Mouse (Mus musculus): ENCODE results near the gene Sik2.

DNA sequence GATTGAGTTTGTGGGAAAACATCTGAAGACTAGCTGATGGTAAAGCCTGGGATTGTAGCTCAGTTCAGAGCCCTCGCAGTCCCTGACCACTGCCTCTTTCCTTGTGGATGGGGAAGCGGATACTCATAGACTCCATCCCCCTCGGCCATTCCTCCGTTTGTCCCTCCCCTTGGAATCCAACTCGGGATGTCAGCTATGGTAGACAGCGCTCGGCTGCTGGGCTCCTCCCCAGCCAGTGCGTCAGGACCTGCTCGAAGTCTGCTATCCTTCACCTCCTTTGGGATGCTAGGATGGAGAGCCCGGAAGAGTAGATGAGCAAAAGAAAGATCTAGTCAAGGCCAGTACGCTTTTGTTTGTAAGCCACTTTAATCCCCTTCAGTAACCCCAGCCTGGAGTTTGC lies 158.6 kb downstream of the Sik2 start:
- TF ChIP-seq GATA1 (IDR thresholded peaks at IDR 0.05; ENCODE audit: borderline replicate concordance, low read length): no peak
- no peak for TF ChIP-seq FLI1 (IDR thresholded peaks at IDR 0.05; ENCODE audit: low read length)
